ENCODE assay signal across 27 mouse cellular contexts in genomic region chr11:115058701-115059100, GRCm38 (mm10). TPM values are rescaled to one million over a fixed set of nuclear protein-coding genes. Genes with fewer than 3 reads are reported as not detected.
DNase-seq lines count a peak whose midpoint lies in the region; ATAC-seq lines count a peak whose summit lies in the region.
"Had no signal": no experiment of that assay in that cellular context is flagged by ENCODE, and none has a peak within 500 bp of the region (broad histone marks: within the 10 kb centered on the region; RNA-seq: fewer than 3 reads in every experiment).

No protein-coding gene starts in this region.

- H3K4me3 ChIP-seq in hindbrain, embryonic 12.5 days = no peak overlapping the region
- H3K4me3 ChIP-seq: embryonic facial prominence, embryonic 10.5 days; embryonic facial prominence, embryonic 12.5 days; forebrain, embryonic 13.5 days; forebrain, embryonic 15.5 days had no signal

- peak; percentile 36 for DNase-seq in lung, postnatal 36 days
- no peak for DNase-seq in lung, postnatal 4 days
- DNase-seq in 416B (ENCODE audit: low read depth) = peak; percentile 42
- DNase-seq in urinary bladder, postnatal 14 days (ENCODE audit: low spot score) = no peak
- DNase-seq: adrenal gland, adult 8-10 months; adrenal gland, postnatal 14 days; adrenal gland, postnatal 36 days; B cell, adult 2 months; cerebellum, adult 11-12 months; cerebellum, adult 2 months; cerebellum, adult 9-10 months; cerebellum, postnatal 10 days; cerebellum, postnatal 25 days had no signal

- peaks cover 5% of the 10 kb centered on the region; the same call in 1 of the 2 replicates for H3K27me3 ChIP-seq in hindbrain, embryonic 12.5 days
- H3K27me3 ChIP-seq: embryonic facial prominence, embryonic 12.5 days; forebrain, embryonic 13.5 days; forebrain, embryonic 15.5 days; Patski had no signal

- H3K9me3 ChIP-seq in hindbrain, embryonic 12.5 days (replicated peaks) = no peaks in the 10 kb centered on the region
- H3K9me3 ChIP-seq: embryonic facial prominence, embryonic 10.5 days; embryonic facial prominence, embryonic 12.5 days; forebrain, embryonic 13.5 days; forebrain, embryonic 15.5 days had no signal

- H3K27ac ChIP-seq in hindbrain, embryonic 12.5 days = no peak overlapping the region
- H3K27ac ChIP-seq: embryonic facial prominence, embryonic 10.5 days; embryonic facial prominence, embryonic 12.5 days; forebrain, embryonic 13.5 days; forebrain, embryonic 15.5 days had no signal

- 79% methylated on average over 4 of the region's 4 CpGs for WGBS in hindbrain, embryonic 12.5 days

- ATAC-seq in granulocyte monocyte progenitor cell, adult 5-6 weeks (replicated peaks; ENCODE audit: poor library complexity, severe bottlenecking) = peak; percentile 52
- ATAC-seq in hindbrain, embryonic 12.5 days (ENCODE audit: low FRiP score) = no peak
- ATAC-seq: activated CD4-positive, CD25-positive, alpha-beta regulatory T cell, adult 4 months; CD4-positive, CD25-positive, alpha-beta regulatory T cell, adult 4 months; forebrain, embryonic 13.5 days; forebrain, embryonic 15.5 days; Patski had no signal

- no peak overlapping the region for H3K4me2 ChIP-seq in hindbrain, embryonic 12.5 days (replicated peaks)
- H3K4me2 ChIP-seq: embryonic facial prominence, embryonic 12.5 days; forebrain, embryonic 13.5 days; forebrain, embryonic 15.5 days had no signal

- no peaks in the 10 kb centered on the region for H3K4me1 ChIP-seq in hindbrain, embryonic 12.5 days
- H3K4me1 ChIP-seq: embryonic facial prominence, embryonic 10.5 days; forebrain, embryonic 13.5 days; forebrain, embryonic 15.5 days had no signal

- no peaks in the 10 kb centered on the region for H3K36me3 ChIP-seq in hindbrain, embryonic 12.5 days
- H3K36me3 ChIP-seq: embryonic facial prominence, embryonic 10.5 days; embryonic facial prominence, embryonic 12.5 days; forebrain, embryonic 15.5 days; G1E had no signal

- no peak overlapping the region for H3K9ac ChIP-seq in hindbrain, embryonic 12.5 days
- H3K9ac ChIP-seq: embryonic facial prominence, embryonic 12.5 days; forebrain, embryonic 13.5 days; forebrain, embryonic 15.5 days had no signal

RNA-seq across cellular contexts. Expression of gene Cd300e, which starts 3.3 kb away (rescaled TPM):
- total RNA-seq in granulocyte monocyte progenitor cell, adult 5-6 weeks (2014; fragmentation: Nextera tagmentation) = not detected in 2 replicates
- total RNA-seq in granulocyte monocyte progenitor cell, adult 5-6 weeks (2017) = not detected in 2 replicates
- polyA plus RNA-seq in hindbrain, embryonic 12.5 days (2016; fragmentation: Nextera tagmentation; extraction: Ambion mirVana) = not detected in 2 replicates
- total RNA-seq: CH12.LX, G1E had no signal
- polyA plus RNA-seq: activated CD4-positive, CD25-positive, alpha-beta regulatory T cell, adult 4 months; embryonic facial prominence, embryonic 10.5 days; forebrain, embryonic 11.5 days; forebrain, embryonic 13.5 days; forebrain, embryonic 15.5 days; G1E had no signal

RNA-seq across cellular contexts. Expression of gene Cd300ld3, which starts 10.5 kb away (rescaled TPM):
- total RNA-seq in granulocyte monocyte progenitor cell, adult 5-6 weeks (2014; fragmentation: Nextera tagmentation) = not detected in 2 replicates
- total RNA-seq in granulocyte monocyte progenitor cell, adult 5-6 weeks (2017) = not detected in 2 replicates
- polyA plus RNA-seq in hindbrain, embryonic 12.5 days (2016; fragmentation: Nextera tagmentation; extraction: Ambion mirVana) = not detected in 2 replicates
- total RNA-seq: adrenal gland, postnatal 14 days had no signal
- polyA plus RNA-seq: activated CD4-positive, CD25-positive, alpha-beta regulatory T cell, adult 4 months; CD4-positive, CD25-positive, alpha-beta regulatory T cell, adult 4 months; embryonic facial prominence, embryonic 10.5 days; embryonic facial prominence, embryonic 12.5 days; embryonic facial prominence, embryonic 14.5 days; forebrain, embryonic 11.5 days; forebrain, embryonic 13.5 days; forebrain, embryonic 15.5 days; G1E; Patski had no signal

RNA-seq across cellular contexts. Expression of gene Cd300ld5, which starts 21.1 kb away (rescaled TPM):
- total RNA-seq in granulocyte monocyte progenitor cell, adult 5-6 weeks (2014; fragmentation: Nextera tagmentation) = not detected in 2 replicates
- total RNA-seq in granulocyte monocyte progenitor cell, adult 5-6 weeks (2017) = not detected in 2 replicates
- not detected in 2 replicates for polyA plus RNA-seq in hindbrain, embryonic 12.5 days (2016; fragmentation: Nextera tagmentation; extraction: Ambion mirVana)
- total RNA-seq: CH12.LX had no signal
- polyA plus RNA-seq: activated CD4-positive, CD25-positive, alpha-beta regulatory T cell, adult 4 months; CD4-positive, CD25-positive, alpha-beta regulatory T cell, adult 4 months; cortical plate, adult 2 months; embryonic facial prominence, embryonic 10.5 days; embryonic facial prominence, embryonic 12.5 days; embryonic facial prominence, embryonic 14.5 days; forebrain, embryonic 11.5 days; forebrain, embryonic 13.5 days; forebrain, embryonic 15.5 days; G1E; Patski had no signal

RNA-seq across cellular contexts. Expression of gene Cd300ld4, which starts 31.9 kb away (rescaled TPM):
- total RNA-seq in granulocyte monocyte progenitor cell, adult 5-6 weeks (2014; fragmentation: Nextera tagmentation) = not detected in 2 replicates
- not detected in 2 replicates for total RNA-seq in granulocyte monocyte progenitor cell, adult 5-6 weeks (2017)
- polyA plus RNA-seq in hindbrain, embryonic 12.5 days (2016; fragmentation: Nextera tagmentation; extraction: Ambion mirVana) = not detected in 2 replicates
- total RNA-seq: adrenal gland, adult 8-10 months; adrenal gland, postnatal 14 days; CH12.LX; G1E had no signal
- polyA plus RNA-seq: activated CD4-positive, CD25-positive, alpha-beta regulatory T cell, adult 4 months; CD4-positive, CD25-positive, alpha-beta regulatory T cell, adult 4 months; embryonic facial prominence, embryonic 10.5 days; embryonic facial prominence, embryonic 12.5 days; embryonic facial prominence, embryonic 14.5 days; forebrain, embryonic 11.5 days; forebrain, embryonic 13.5 days; forebrain, embryonic 15.5 days; G1E; Patski had no signal

RNA-seq across cellular contexts. Expression of gene Rab37, which starts 32.5 kb away (rescaled TPM):
- 6.5 and 15.1 TPM in 2 replicates for total RNA-seq in granulocyte monocyte progenitor cell, adult 5-6 weeks (2014; fragmentation: Nextera tagmentation)
- 7.1 and 10.0 TPM in 2 replicates for total RNA-seq in granulocyte monocyte progenitor cell, adult 5-6 weeks (2017)
- 1.1 and 1.5 TPM in 2 replicates for polyA plus RNA-seq in hindbrain, embryonic 12.5 days (2016; fragmentation: Nextera tagmentation; extraction: Ambion mirVana)

Comparison
In these comparisons a context has a peak if more than half of its experiments do, and no peak if none do; other contexts are left out.
1. DNase-seq: peak in lung, postnatal 36 days (single experiment) and 416B (single experiment); none in lung, postnatal 4 days (0 of 2) and urinary bladder, postnatal 14 days (single experiment).